Mouse (Mus musculus): ENCODE measurements around the gene Emp3.

DNA sequence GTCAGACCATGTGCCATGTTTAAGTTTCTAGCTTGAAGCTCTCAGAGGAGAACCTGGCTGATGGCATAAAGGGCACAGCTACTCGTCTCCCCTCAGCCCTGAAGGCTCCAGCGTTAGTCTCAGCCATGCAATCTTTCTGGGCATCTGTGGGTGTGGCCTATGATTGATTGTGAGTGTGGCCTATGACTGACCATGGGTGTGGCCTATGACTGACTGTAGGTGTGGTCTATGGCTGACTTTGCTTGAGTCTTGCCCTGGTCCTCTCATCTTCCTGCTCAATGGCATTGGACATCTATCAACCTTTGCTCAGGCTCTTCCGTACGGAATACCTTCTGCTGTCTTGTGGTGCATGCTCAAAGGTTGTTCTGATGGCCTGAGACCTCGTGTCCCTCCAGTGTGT, 19.6 kb downstream of the Emp3 start:
- TF ChIP-seq E2F4 (IDR thresholded peaks at IDR 0.05; ENCODE audit: insufficient read depth) = no peak
- TF ChIP-seq TCF12 (IDR thresholded peaks at IDR 0.05; ENCODE audit: insufficient read depth, poor library complexity, severe bottlenecking) = no peak
- no peak for TF ChIP-seq USF1 (IDR thresholded peaks at IDR 0.05; ENCODE audit: low read depth)

Data from myocyte (in vitro differentiated cells).